Mouse (Mus musculus): ENCODE results near the gene Zyg11b.

The Zyg11b gene

DNA sequence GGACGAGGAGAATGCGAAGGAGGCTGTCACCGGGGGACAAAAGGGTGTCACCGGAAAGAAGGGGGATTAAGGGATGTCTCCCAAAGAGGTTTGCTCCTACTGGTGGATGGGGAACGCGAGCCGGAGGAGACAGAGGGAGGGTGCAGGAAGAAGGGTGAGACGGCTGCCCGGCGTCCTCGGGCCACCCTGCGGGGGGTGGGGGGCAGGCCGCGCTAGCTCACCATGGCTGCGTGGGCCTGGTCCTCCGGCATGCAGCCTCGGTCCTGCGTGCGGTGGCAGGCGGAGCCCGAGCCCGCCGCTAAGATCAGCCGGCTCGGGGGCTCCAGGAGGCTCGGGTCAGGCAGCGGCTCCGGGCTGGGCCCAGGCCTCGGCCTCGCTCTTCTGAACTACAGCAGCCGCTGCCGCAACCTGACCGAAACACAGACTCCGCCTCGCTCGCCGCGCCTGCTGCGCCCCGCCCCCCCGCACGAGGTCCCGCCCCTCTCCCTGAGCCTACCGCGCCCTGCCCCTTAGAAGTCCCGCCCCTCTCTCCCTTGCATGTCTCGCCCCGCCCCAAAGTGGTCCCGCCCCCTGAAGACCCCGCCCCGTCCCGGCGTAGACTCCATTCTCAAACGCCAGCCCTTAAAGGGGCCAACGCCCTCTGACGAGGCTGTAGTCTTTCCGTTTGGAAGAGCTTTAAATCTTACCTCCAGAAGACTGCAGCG is at the start of gene Zyg11b:
Gene Zyg11b (minus strand): TSS at position 427 of the 704 bp plus-strand sequence.
- in situ Hi-C loops (cut with MboI, MseI): no loop called here

- in situ Hi-C loops (cut with MboI, MseI): no loop called here
These were observed 49.1 kb upstream of the Zyg11b start for GRCm38 (mm10) chr4:108349836-108350547.

DNA sequence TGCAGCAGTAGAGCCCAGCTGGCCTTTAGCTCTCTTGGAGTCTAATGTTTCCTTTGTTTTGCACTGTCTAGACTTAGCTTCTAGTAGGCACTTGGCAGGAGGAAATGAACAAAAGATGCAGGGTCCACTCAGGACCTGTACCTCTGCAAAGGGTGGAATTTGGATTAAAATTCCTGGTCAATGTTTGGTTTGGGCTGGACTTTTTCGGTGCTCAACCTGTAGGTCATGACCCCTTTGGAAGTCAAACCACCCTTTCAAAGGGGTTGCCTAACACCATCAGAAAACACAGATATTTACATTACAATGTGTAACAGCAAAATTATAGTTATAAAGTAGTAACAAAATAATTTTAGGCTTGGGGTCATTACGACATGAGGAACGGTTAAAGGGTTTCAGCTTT is 48.2 kb upstream of the Zyg11b start:
- in situ Hi-C loops (cut with MboI, MseI): no loop called here

GRCm38 (mm10) chr4:108348256-108348875 is 47.5 kb upstream of the Zyg11b start:
- in situ Hi-C loops (cut with MboI, MseI): no loop called here

- in situ Hi-C loops (cut with MboI, MseI): no loop called here
These were observed 46.2 kb upstream of the Zyg11b start for GRCm38 (mm10) chr4:108347111-108347510.

DNA sequence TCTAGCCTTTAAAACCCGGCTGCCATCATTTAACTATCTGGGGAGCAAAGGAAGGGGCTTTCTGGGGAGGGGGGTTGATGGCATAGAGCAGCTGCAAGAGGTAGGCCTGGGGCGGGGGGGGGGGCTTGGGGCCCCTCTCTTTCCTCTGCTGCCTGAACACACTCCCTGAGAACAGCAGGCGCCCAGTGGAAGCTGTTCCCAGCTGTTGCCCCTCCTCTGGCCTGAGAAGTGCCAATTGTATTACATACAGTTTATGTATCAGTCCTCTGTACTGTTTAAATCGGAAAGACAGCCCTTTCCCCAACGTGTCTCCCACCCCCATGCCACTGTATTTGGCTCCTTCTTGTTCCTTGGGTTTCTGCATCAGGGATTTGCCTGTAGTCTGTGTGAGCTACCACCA is 44.9 kb upstream of the Zyg11b start:
- in situ Hi-C loops (cut with MboI, MseI): no loop called here

DNA sequence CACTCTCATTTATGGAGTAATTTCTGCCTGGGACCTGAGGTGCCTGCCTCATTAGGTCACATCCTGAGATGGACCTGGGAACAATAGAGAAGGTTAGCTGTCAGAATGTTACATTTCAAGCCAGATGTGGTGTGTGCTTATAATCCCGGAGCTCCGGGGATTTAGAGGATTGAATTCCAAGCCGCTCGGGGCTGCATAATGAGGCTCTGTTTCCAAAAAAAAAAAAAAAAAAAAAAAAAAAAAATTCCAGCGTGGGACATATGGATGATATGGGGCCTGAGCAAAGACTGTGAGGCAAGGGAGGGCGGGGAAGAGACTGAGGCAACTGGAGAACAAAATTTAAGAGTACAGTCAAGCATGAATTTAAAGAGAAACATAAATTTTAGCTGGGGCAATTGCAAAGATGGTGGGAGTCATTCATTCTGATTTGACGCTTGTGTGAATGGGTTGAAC is 43.8 kb upstream of the Zyg11b start:
- in situ Hi-C loops (cut with MboI, MseI): no loop called here

DNA sequence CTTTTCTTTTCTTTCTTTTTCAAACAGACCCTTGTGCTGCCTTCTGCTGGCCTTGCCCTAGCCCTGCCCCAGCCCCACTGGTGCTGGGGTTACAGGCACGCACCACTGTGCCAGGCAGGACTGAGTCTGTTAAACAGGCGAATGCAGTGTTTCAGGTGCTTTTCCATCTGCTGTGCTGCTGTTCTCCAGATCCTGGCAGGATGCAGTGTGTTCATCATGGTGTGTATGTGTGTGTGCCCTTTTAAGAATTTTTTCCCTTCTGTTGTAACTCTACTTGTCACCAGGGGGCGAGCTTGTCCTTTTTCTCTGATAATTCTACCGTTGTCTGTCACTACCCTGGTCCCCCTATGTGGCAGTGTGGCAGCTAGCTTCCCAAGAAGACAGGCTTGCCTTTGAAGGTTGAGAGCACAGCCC is 38.4 kb upstream of the Zyg11b start:
- in situ Hi-C loops (cut with MboI, MseI): loop anchor here in 1 of 2 experiments (5.0 kb wide), 1 partner anchor 128 kb away; no protein-coding TSS in a partner anchor

GRCm38 (mm10) chr4:108338811-108339210 is 37.9 kb upstream of the Zyg11b start:
- in situ Hi-C loops (cut with MboI, MseI): loop anchor here in 1 of 2 experiments (5.0 kb wide), 1 partner anchor 128 kb away; no protein-coding TSS in a partner anchor

- in situ Hi-C loops (cut with MboI, MseI): loop anchor here in 1 of 2 experiments (5.0 kb wide), 1 partner anchor 129 kb away; no protein-coding TSS in a partner anchor
These were observed 37.4 kb upstream of the Zyg11b start for GRCm38 (mm10) chr4:108338321-108338733.

DNA sequence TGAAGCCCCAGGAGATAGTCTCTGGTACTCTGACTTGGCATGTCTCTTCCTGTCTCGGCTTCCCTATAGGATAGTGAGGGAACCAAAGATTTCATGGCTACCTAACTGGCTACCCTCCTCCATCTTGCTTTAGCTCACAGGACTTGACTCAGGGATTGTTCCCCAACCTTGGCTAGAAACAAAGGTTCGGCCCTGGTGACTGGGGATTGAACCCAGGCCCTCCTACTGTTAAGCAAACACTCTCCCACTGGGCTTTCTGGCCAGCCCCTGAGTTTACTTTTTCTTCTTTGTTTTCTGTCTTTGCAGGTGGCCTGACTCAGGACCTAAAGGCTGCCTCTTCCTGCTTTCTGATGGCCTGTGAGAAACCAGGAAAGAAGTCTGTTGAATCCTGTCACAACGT is 36.9 kb upstream of the Zyg11b start:
- in situ Hi-C loops (cut with MboI, MseI): loop anchor here in 1 of 2 experiments (5.0 kb wide), 1 partner anchor 129 kb away; no protein-coding TSS in a partner anchor

GRCm38 (mm10) chr4:108336765-108337164 is 35.9 kb upstream of the Zyg11b start:
- in situ Hi-C loops (cut with MboI, MseI): loop anchor here in 1 of 2 experiments (5.0 kb wide), 1 partner anchor 131 kb away; no protein-coding TSS in a partner anchor

- in situ Hi-C loops (cut with MboI, MseI): loop anchor here in 1 of 2 experiments (5.0 kb wide), 1 partner anchor 132 kb away; no protein-coding TSS in a partner anchor
These were observed 34.5 kb upstream of the Zyg11b start for GRCm38 (mm10) chr4:108335413-108335812.

- in situ Hi-C loops (cut with MboI, MseI): no loop called here
These were observed 31.1 kb upstream of the Zyg11b start for GRCm38 (mm10) chr4:108332041-108332440.

- in situ Hi-C loops (cut with MboI, MseI): no loop called here
These were observed 28.9 kb upstream of the Zyg11b start for GRCm38 (mm10) chr4:108329840-108330239.

GRCm38 (mm10) chr4:108327730-108328484 is 27.0 kb upstream of the Zyg11b start, which contains the start of gene Coa7:
TSS of gene Coa7 (plus strand) at chr4:108328140.
- in situ Hi-C loops (cut with MboI, MseI): no loop called here

GRCm38 (mm10) chr4:108327071-108327579 is 26.2 kb upstream of the Zyg11b start:
- in situ Hi-C loops (cut with MboI, MseI): no loop called here

DNA sequence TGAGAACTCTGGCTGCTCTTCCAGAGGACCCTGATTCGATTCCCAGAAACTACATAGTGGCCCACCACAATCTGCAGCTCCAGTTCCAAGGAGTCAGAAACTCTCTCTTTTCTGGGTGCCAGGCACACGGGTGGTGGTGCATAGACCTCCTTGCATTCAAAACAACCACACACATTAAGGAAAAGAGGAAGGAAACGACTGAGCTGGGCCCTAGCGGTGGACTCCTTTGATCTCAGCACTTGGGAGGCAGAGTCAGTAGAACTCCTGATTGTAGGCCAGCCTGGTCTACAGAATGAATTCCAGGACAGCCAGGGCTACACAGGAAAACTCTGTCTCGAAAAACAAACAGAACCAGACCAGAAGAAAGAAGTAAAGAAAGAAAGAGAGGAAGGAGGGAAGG is 22.7 kb upstream of the Zyg11b start:
- in situ Hi-C loops (cut with MboI, MseI): loop anchor here in 1 of 2 experiments (5.0 kb wide), 2 partner anchors 56 to 299 kb away; no protein-coding TSS in a partner anchor

DNA sequence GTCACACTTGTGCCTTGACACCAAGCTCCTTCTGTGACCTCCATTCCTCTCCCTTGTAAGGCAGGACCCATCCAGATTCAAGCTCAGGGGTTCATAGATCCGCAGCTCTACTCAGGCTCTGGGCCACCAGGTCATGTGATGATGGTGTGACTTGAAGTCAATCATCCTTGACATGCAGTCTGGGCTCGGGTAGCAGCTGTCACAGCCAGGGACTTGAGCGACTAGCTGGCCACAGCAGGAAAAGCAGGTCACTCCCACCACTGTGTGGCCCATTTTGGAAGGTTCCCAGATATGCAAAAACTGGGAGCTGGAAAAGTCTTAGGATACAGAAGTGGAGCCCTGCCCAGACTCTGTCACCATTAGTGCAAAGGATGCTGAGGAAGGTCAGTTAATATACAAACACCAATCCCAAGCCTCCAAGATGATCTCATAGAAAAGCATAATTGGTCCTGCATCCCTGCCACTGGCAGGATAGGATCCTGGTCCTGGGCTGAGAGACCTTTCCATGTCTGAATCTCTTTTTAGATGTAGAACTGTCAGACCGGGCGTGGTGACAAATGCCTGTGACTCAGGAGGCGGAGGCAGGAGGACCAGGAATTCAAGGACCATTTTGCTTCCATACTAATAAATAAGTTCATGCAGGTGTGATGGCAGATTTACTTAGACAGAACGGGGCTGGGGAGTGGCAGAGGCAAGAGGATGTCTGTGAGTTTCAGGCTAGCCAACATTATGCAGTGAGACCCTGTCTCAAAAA is 19.9 kb upstream of the Zyg11b start:
- in situ Hi-C loops (cut with MboI, MseI): loop anchor here in 1 of 2 experiments (5.0 kb wide), 2 partner anchors 54 to 301 kb away; no protein-coding TSS in a partner anchor

DNA sequence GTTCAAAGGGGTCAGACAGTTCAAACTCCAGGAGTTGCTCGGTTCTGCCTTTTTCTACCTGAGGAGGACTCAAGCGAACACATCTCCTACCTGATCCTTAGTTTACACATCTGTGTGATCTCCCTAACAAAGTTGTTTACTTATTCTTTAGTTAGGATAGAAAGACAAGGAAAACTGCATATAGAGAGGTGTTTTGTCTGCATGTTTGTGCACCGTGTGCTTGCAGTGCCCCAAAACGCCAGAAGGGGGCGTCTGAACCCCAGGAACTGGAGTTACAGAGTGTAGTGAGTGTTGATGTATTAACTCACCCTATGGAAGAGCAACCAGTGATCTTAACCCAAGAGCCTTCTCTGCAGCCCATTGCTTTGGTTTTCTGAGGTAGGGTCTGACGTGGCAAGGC is 18.9 kb upstream of the Zyg11b start:
- in situ Hi-C loops (cut with MboI, MseI): loop anchor here in 1 of 2 experiments (5.0 kb wide), 2 partner anchors 52 to 303 kb away; no protein-coding TSS in a partner anchor
